15 mouse cellular contexts compared by ENCODE assay signal in genomic region chr14:74201710-74202109, GRCm38 (mm10).
DNase-seq lines count a peak whose midpoint lies in the region.
"Had no signal": no experiment of that assay in that cellular context is flagged by ENCODE, and none has a peak within 500 bp of the region (broad histone marks: within the 10 kb centered on the region; RNA-seq: fewer than 3 reads in every experiment).

No protein-coding gene starts in this region.

- intact Hi-C loops in left cerebral cortex, postnatal 4 days (cut with DNase I): no loop called here

- peak; percentile 17 for DNase-seq in left cerebral cortex, adult 11 months (ENCODE audit: low spot score)
- DNase-seq in left cerebral cortex, postnatal 4 days: no peak
- peak; percentile 5 for DNase-seq in right cerebral cortex, postnatal 25 days
- no peak for DNase-seq in right cerebral cortex, postnatal 14 days
- DNase-seq in right cerebral cortex, postnatal 36 days (ENCODE audit: low spot score in 2 of 2): peak; percentile 5 to 34
- DNase-seq in urinary bladder, postnatal 10 days (ENCODE audit: low spot score): no peak
- DNase-seq: adrenal gland, adult 8-10 months; adrenal gland, postnatal 25 days; cerebellum, adult 18-20 months; cerebellum, adult 9-10 months; cerebellum, postnatal 14 days; gastrocnemius, postnatal 25 days; heart, adult 18-20 months; heart, postnatal 10 days; heart, postnatal 36 days had no signal

Comparison
In these comparisons a context has a peak if more than half of its experiments do, and no peak if none do; other contexts are left out.
1. DNase-seq: peak in left cerebral cortex, adult 11 months (single experiment), right cerebral cortex, postnatal 25 days (single experiment) and right cerebral cortex, postnatal 36 days (2 of 2); none in left cerebral cortex, postnatal 4 days (single experiment), right cerebral cortex, postnatal 14 days (single experiment) and urinary bladder, postnatal 10 days (single experiment).